Mouse (Mus musculus) testis, adult 2 months (tissue): Measurements from ENCODE around the gene Gpank1.

Experiments
- CTCF ChIP-seq: fragments of 200-500 bp; IDR thresholded peaks from 2 replicates; pipeline ENCODE4 v1.5.1; 2012; ENCODE audit warnings: low read depth, mild to moderate bottlenecking, inconsistent platforms, low read length, moderate library complexity; ENCODE audit not compliant: control insufficient read depth, insufficient read depth, insufficient replicate concordance
- POLR2A ChIP-seq: fragments of 200-500 bp; IDR thresholded peaks from 2 replicates; pipeline ENCODE4 v1.6.1; 2012; ENCODE audit warnings: low read depth, mild to moderate bottlenecking, inconsistent platforms, low read length, moderate library complexity; ENCODE audit not compliant: control insufficient read depth

DNA sequence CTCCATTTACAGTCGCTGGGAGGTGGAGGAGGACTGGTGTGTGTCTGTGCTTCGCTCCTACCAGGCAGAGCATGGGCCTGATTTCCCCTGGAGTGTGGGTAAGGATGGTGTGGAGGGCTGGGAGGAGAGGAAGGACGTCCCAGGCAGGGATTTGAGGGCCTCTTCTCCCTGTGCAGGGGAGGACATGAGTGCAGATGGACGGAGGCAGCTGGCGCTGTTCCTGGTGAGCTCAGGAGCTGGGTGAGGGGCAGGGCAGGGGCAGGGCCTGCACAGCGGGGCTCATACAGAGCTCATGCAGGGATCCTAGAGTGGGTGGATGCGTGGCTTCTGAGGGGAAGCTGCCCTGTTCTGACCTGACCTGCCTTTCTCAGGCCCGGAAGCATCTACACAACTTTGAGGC is 19.0 kb upstream of the Gpank1 start:
- no peak for TF ChIP-seq CTCF
- no peak for TF ChIP-seq POLR2A
